Mouse (Mus musculus): ENCODE measurements around the gene Tspan14. TPM values are rescaled to one million over a fixed set of nuclear protein-coding genes. Genes with fewer than 3 reads are reported as not detected.
A peak's percentile ranks its signal among the peaks of the same experiment; 100 is the strongest.

Gene Tspan14
- polyA plus RNA-seq, 1 experiment from 2014 or later: 65.3 TPM

DNA sequence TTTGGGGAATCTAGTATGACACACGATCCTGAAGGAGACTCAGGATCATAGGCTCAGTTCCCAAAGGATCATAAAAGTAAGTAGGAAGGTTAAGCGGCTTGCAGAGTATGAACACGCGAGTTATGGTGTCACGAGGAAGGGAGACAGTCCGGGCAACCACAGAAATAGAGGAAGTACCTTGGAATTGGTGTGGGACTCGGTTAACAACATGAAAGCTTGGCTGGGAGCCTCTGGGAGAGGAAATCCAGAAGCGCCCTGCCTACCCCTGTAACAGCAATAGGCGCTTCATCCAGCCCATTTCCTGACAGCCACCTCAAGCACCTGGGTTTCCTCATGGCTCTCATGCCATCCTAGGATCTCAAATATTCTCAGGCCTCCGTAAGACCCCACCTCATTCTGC is 39.7 kb upstream of the Tspan14 start:
- Histone ChIP-seq H3K9me3 (ENCODE audit: control insufficient read depth, low read length) (no peaks in the 10 kb centered on the region), H3K4me3 (ENCODE audit: low read depth, low read length) (no peak overlapping the region), H3K4me1 (replicated peaks; ENCODE audit: control insufficient read depth, insufficient read depth, low read length) (peaks cover 43% of the 10 kb centered on the region), H3K27me3 (replicated peaks; ENCODE audit: control insufficient read depth, insufficient read depth, low read length) (no peaks in the 10 kb centered on the region), H3K9ac (ENCODE audit: low read depth, low read length) (peak overlapping the region; percentile 44), H3K27ac (ENCODE audit: low read depth, low read length) (peak overlapping the region; percentile 85), H3K4me2 (peak overlapping the region; percentile 57), H3K36me3 (ENCODE audit: control insufficient read depth, insufficient read depth, low read length) (no peaks in the 10 kb centered on the region; the same call in 1 of the 2 replicates)
- ATAC-seq (replicated peaks; ENCODE audit: low FRiP score) (no peak), DNase-seq (ENCODE audit: low spot score) (no peak)
- 61% methylated on average over 10 of the region's 10 CpGs for WGBS

- H3K27ac ChIP-seq (ENCODE audit: low read depth, low read length): no peak overlapping the region
- no peak overlapping the region for H3K9ac ChIP-seq (ENCODE audit: low read depth, low read length)
- peaks cover 43% of the 10 kb centered on the region for H3K4me1 ChIP-seq (replicated peaks; ENCODE audit: control insufficient read depth, insufficient read depth, low read length)
- H3K4me3 ChIP-seq (ENCODE audit: low read depth, low read length): no peak overlapping the region
- ATAC-seq (replicated peaks; ENCODE audit: low FRiP score) (no peak), DNase-seq (ENCODE audit: low spot score) (no peak)
- WGBS: 82% methylated on average over 9 of the region's 9 CpGs
- H3K27me3 ChIP-seq (replicated peaks; ENCODE audit: control insufficient read depth, insufficient read depth, low read length): no peaks in the 10 kb centered on the region
- no peaks in the 10 kb centered on the region for H3K9me3 ChIP-seq (ENCODE audit: control insufficient read depth, low read length)
- peak overlapping the region; percentile 57 for H3K4me2 ChIP-seq
- H3K36me3 ChIP-seq (ENCODE audit: control insufficient read depth, insufficient read depth, low read length): no peaks in the 10 kb centered on the region; the same call in 1 of the 2 replicates
Observed at GRCm38 (mm10) chr14:41005716-41006115, 39.1 kb upstream of the Tspan14 start.

- WGBS: 57% methylated on average over 22 of the region's 22 CpGs
- no peaks in the 10 kb centered on the region for H3K27me3 ChIP-seq (replicated peaks; ENCODE audit: control insufficient read depth, insufficient read depth, low read length)
- peak overlapping the region; percentile 0 for H3K4me2 ChIP-seq
- no peak overlapping the region for H3K4me3 ChIP-seq (ENCODE audit: low read depth, low read length)
- H3K27ac ChIP-seq (ENCODE audit: low read depth, low read length): no peak overlapping the region; the same call in 1 of the 2 replicates
- no peak for ATAC-seq (replicated peaks; ENCODE audit: low FRiP score)
- DNase-seq (ENCODE audit: low spot score): no peak
- H3K36me3 ChIP-seq (ENCODE audit: control insufficient read depth, insufficient read depth, low read length): no peaks in the 10 kb centered on the region; the same call in 1 of the 2 replicates
- peaks cover 41% of the 10 kb centered on the region for H3K4me1 ChIP-seq (replicated peaks; ENCODE audit: control insufficient read depth, insufficient read depth, low read length)
- peak overlapping the region; percentile 3 for H3K9ac ChIP-seq (ENCODE audit: low read depth, low read length)
- H3K9me3 ChIP-seq (ENCODE audit: control insufficient read depth, low read length): no peaks in the 10 kb centered on the region
Observed at GRCm38 (mm10) chr14:41004201-41005141, 37.9 kb upstream of the Tspan14 start.

DNA sequence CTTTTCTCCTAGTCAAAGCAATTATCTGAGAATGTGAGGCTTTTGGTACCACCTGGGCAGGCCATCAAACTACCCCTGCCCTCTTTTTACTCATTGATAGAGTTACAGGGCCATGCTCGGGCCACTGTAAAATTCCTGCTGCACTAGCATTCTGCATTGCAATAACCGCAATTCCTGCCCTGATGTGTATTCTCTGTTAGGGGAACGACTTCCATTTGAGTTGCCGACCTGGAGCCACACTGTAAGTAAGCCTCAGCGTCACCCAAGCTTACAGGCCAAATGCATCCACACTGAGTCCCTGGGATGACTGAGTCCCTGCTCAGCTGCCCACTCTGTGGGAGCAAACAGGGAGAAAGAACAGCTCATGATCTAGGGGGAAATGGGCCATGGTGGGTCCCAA is 35.0 kb upstream of the Tspan14 start:
- ATAC-seq (replicated peaks; ENCODE audit: low FRiP score) (no peak), DNase-seq (ENCODE audit: low spot score) (no peak)
- Histone ChIP-seq H3K9ac (ENCODE audit: low read depth, low read length) (no peak overlapping the region), H3K4me1 (replicated peaks; ENCODE audit: control insufficient read depth, insufficient read depth, low read length) (peaks cover 17% of the 10 kb centered on the region), H3K4me3 (ENCODE audit: low read depth, low read length) (no peak overlapping the region), H3K9me3 (ENCODE audit: control insufficient read depth, low read length) (no peaks in the 10 kb centered on the region), H3K27me3 (replicated peaks; ENCODE audit: control insufficient read depth, insufficient read depth, low read length) (no peaks in the 10 kb centered on the region), H3K27ac (ENCODE audit: low read depth, low read length) (no peak overlapping the region), H3K36me3 (ENCODE audit: control insufficient read depth, insufficient read depth, low read length) (no peaks in the 10 kb centered on the region; the same call in 1 of the 2 replicates), H3K4me2 (no peak overlapping the region)
- 90% methylated on average over 5 of the region's 5 CpGs for WGBS

GRCm38 (mm10) chr14:41000801-41001200 is 34.2 kb upstream of the Tspan14 start:
- Histone ChIP-seq H3K27ac (ENCODE audit: low read depth, low read length) (no peak overlapping the region), H3K9ac (ENCODE audit: low read depth, low read length) (no peak overlapping the region), H3K4me3 (ENCODE audit: low read depth, low read length) (no peak overlapping the region), H3K9me3 (ENCODE audit: control insufficient read depth, low read length) (no peaks in the 10 kb centered on the region), H3K4me2 (no peak overlapping the region), H3K4me1 (replicated peaks; ENCODE audit: control insufficient read depth, insufficient read depth, low read length) (peaks cover 9% of the 10 kb centered on the region; the same call in 1 of the 2 replicates), H3K36me3 (ENCODE audit: control insufficient read depth, insufficient read depth, low read length) (no peaks in the 10 kb centered on the region; the same call in 1 of the 2 replicates), H3K27me3 (replicated peaks; ENCODE audit: control insufficient read depth, insufficient read depth, low read length) (no peaks in the 10 kb centered on the region)
- no peak for ATAC-seq (replicated peaks; ENCODE audit: low FRiP score)
- 84% methylated on average over 4 of the region's 4 CpGs for WGBS
- DNase-seq (ENCODE audit: low spot score): no peak

GRCm38 (mm10) chr14:40999904-41000645 is 33.5 kb upstream of the Tspan14 start:
- peaks cover 5% of the 10 kb centered on the region; the same call in 1 of the 2 replicates for H3K4me1 ChIP-seq (replicated peaks; ENCODE audit: control insufficient read depth, insufficient read depth, low read length)
- H3K27ac ChIP-seq (ENCODE audit: low read depth, low read length): no peak overlapping the region
- no peaks in the 10 kb centered on the region; the same call in 1 of the 2 replicates for H3K36me3 ChIP-seq (ENCODE audit: control insufficient read depth, insufficient read depth, low read length)
- WGBS: 78% methylated on average over 7 of the region's 7 CpGs
- H3K9ac ChIP-seq (ENCODE audit: low read depth, low read length): no peak overlapping the region
- no peaks in the 10 kb centered on the region for H3K9me3 ChIP-seq (ENCODE audit: control insufficient read depth, low read length)
- H3K4me3 ChIP-seq (ENCODE audit: low read depth, low read length): no peak overlapping the region
- ATAC-seq (replicated peaks; ENCODE audit: low FRiP score) (no peak), DNase-seq (ENCODE audit: low spot score) (no peak)
- H3K27me3 ChIP-seq (replicated peaks; ENCODE audit: control insufficient read depth, insufficient read depth, low read length): no peaks in the 10 kb centered on the region
- H3K4me2 ChIP-seq: no peak overlapping the region

GRCm38 (mm10) chr14:40996171-40996570 is 29.6 kb upstream of the Tspan14 start:
- no peak for DNase-seq (ENCODE audit: low spot score)
- 85% methylated on average over 3 of the region's 3 CpGs for WGBS
- no peak overlapping the region for H3K4me2 ChIP-seq
- ATAC-seq (replicated peaks; ENCODE audit: low FRiP score): no peak
- H3K9me3 ChIP-seq (ENCODE audit: control insufficient read depth, low read length): no peaks in the 10 kb centered on the region
- H3K4me3 ChIP-seq (ENCODE audit: low read depth, low read length): no peak overlapping the region
- no peaks in the 10 kb centered on the region; the same call in 1 of the 2 replicates for H3K36me3 ChIP-seq (ENCODE audit: control insufficient read depth, insufficient read depth, low read length)
- H3K9ac ChIP-seq (ENCODE audit: low read depth, low read length): no peak overlapping the region
- no peaks in the 10 kb centered on the region for H3K27me3 ChIP-seq (replicated peaks; ENCODE audit: control insufficient read depth, insufficient read depth, low read length)
- H3K4me1 ChIP-seq (replicated peaks; ENCODE audit: control insufficient read depth, insufficient read depth, low read length): peaks cover 18% of the 10 kb centered on the region
- H3K27ac ChIP-seq (ENCODE audit: low read depth, low read length): no peak overlapping the region

- WGBS: 11% methylated on average over 6 of the region's 6 CpGs
- peak overlapping the region; percentile 54 for H3K4me2 ChIP-seq
- peak overlapping the region; percentile 81 for H3K27ac ChIP-seq (ENCODE audit: low read depth, low read length)
- H3K9ac ChIP-seq (ENCODE audit: low read depth, low read length): peak overlapping the region; percentile 31; the same call in 1 of the 2 replicates
- no peaks in the 10 kb centered on the region for H3K27me3 ChIP-seq (replicated peaks; ENCODE audit: control insufficient read depth, insufficient read depth, low read length)
- peak; percentile 90 for ATAC-seq (replicated peaks; ENCODE audit: low FRiP score)
- peaks cover 36% of the 10 kb centered on the region for H3K4me1 ChIP-seq (replicated peaks; ENCODE audit: control insufficient read depth, insufficient read depth, low read length)
- H3K9me3 ChIP-seq (ENCODE audit: control insufficient read depth, low read length): no peaks in the 10 kb centered on the region
- peak overlapping the region; percentile 21 for H3K4me3 ChIP-seq (ENCODE audit: low read depth, low read length)
- no peak for DNase-seq (ENCODE audit: low spot score)
- no peaks in the 10 kb centered on the region; the same call in 1 of the 2 replicates for H3K36me3 ChIP-seq (ENCODE audit: control insufficient read depth, insufficient read depth, low read length)
Observed at GRCm38 (mm10) chr14:40992464-40992863, 25.9 kb upstream of the Tspan14 start.
